Mouse (Mus musculus) kidney, adult 11 months (tissue): ENCODE measurements around the gene Bptf.
"Not testable (repeated sequence)": the region's sequence is repeated elsewhere in the genome, so short reads cannot be mapped to it uniquely, and the experiment has no call there.

ENCODE experiments used
- DNase-seq: peaks from one replicate; pipeline ENCODE4 v3.0.0; 2022

Bptf gene

DNA sequence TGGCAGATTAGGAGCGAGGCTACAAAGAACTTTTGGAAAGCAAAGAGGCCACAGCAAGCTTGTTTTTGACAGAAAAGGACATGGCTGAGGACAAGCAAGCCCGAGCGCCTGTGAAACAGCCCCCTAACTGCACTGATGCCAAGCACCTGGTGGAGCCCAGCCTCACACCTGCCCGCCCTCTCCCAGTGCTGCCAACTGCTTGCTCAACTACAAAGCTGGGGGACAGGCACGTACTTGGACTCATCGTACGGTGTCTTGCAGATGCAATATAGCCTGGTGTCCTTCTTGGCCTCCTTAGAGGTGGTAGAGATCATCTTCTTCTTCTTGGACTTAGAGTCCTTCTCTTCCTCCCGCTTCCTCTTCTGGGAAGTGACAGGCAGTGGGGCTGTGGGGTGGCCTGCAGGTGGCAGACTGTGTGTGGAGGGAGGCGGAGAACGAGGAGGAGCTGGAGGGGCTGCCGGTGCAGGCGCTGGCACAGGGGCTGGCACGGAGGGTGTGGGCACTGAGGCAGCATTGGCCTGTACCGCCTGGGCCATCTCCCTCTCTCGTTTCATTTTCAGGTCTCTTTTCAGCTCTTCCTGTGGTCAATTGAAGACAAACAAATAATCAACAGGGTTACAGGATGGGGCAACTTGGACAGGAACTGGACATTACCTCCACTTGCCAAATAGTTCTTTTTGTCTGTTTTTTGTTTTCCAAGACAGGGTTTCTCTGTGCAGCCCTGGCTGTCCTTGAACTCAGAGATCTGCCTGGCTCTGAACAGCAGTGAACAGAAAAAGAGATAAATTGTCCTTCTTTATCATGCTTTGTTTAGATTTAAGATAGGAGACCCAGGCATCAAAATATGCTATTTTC lies 84.9 kb downstream of the Bptf start:
- DNase-seq: no peak

DNA sequence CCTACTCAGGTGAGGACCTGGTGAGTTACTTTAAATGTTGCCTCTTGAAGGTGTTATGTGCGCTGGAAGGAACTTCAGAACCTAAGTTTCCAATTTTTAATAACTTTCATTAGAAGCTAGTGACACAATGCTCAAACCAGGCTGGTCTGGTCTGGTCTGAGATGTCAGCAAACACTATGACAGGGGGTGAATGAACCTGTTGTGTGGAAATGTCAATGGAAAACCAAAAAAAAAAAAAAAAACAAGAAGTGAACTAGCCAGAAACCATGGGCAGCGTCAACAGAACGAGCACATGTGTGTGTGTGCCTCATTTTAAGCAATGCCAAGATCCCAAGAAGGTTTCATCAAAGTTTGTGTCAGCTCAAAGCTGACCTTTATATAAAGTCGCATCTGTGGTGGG lies 86.4 kb downstream of the Bptf start:
- no peak for DNase-seq

DNA sequence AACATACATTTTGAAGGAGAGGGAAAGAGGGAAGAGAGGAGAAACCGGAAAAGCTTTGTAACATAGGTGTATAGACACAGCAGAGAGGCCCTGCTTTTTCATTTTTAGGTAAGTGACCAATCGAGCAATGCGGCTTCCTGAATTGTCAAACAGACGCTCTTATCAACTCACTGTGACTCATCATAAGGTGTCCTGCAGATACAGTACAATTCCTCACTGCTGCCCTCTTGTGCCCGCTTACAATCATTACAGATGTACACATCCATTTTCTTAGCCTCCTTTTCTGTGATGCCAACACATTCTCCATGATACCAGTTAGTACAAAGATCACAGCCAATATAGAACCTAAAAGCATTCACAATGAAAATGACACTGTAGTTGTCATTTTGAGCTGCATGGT lies 87.6 kb downstream of the Bptf start:
- DNase-seq: no peak

DNA sequence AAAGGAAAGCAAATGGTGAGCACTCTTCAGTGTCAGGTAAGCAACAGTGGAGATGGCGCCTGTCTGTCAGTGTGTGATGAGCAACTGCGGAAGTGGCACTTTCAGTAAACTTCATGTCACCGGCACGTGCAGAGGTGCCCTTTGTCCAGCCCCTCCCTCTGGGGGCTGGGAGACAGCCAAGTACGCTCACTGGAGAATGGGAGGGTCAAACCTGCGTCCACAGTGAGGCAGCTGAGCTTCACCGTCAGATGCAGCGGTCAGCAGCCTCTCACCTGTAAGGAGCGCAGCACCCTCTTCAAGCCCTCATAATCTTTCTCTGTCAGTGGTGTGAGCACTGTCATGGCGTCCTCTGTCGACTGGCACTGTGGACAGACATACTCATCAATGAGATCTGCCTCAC lies 88.6 kb downstream of the Bptf start:
- peak; percentile 47 for DNase-seq

DNA sequence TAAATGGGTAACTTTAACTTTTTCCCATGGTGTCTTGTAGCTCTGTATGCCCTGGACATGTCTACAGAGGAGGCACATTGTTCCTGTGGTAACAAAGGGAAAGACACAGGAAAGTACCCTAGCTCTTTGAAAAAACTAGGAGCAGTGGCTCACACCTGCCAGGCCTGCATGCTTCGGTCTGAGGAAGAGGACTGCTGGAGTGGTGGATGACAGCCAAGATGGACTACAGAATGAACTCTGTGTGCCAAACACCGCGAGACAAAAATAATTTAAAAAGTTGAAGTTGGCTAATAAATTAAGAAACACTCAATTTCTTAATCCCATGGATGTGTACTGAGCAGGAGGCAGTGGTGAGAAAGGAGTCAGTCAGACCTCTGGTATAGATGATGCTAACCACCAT lies 90.5 kb downstream of the Bptf start:
- no peak for DNase-seq

DNA sequence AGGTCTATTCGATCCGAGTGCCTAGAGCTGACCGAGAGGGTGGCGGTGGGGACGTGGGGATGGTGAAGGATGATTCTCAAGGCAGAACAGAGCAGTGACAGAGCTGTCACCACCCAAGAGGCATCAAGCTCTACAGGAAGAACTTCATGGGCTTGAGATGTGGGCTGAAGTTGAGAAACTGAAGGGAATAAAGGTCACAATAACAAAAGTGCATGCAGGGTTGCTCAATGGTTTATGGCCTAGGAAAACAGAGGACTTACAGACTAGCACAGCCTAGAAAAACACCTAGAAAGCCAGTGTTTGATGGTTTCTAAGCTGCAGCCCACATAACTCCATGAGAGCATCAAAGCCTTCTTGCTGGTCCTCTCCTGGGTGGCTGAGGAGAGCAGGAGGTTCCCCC lies 92.5 kb downstream of the Bptf start:
- DNase-seq: no peak

DNA sequence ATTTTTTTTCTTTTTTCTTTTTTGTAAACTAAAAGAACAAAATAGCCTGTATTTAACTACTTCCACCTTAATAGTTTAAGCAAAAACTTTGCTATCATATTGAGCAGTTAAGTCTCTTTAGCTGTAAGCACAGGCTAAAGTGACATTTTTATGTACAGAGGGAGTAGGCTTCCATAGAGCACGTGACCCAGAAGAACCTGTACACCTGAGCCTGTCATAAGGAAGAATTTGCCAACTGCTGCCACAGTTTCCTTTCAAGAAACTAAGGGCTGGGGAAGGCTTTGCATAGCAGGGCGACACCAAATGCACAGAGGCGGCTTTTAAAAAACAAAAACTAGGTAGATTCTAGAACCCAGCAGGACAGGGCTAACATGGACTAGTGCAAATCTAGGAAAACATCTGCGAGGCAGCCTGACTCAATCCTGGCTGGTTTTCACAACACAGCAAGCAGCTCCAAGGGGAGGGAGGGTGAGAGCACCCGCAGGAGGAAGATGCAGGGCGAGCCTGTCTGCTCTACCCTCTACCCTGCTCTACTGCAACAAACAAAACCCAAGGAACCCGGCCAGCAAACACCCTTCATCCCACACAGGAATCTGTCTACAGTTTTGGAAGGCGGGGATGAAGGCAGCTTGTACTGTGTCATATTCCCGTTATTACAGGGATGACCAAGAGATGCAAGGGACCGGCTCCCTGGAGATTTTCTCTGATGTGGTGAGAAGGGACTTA lies 97.7 kb downstream of the Bptf start:
- no peak for DNase-seq

DNA sequence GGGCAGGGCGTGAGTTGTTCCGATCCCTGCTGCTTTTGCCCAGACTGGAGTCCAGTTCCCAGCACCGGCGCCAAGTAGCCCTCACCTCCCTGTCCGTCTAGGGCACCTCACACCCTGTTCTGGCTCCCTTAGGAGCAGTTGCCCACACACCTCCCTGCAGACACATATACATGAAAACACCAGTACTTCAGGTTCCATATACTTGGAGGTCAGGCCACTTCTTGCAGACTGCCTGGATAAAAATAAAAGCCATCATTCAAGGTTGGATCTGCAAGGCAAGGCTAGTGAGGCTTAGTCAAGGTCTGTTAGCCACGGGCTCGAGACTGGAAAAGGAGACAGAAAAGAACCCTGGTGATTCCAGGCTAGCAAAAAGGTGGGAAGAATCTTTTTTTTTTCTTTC lies 100.3 kb downstream of the Bptf start:
- DNase-seq: no peak

DNA sequence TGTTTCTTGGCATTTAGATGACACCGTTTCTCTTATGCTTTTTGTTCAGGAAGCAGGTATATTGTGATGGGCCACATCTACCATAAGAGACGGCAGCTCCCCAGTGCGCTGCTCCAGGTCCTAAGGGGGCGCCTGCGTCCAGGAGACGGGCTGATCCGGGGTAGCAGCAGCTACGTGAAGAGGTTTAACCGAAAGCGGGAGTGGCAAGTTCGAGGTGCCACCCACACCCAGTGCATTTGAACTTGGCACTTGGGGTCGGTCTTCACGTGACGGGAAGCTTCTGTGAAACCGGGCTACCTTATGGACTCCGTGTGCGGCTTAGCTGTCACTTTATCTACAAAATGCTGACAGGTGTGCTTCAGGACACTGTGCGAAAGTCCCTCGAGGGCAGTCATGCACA lies 102.4 kb downstream of the Bptf start:
- DNase-seq: no peak

DNA sequence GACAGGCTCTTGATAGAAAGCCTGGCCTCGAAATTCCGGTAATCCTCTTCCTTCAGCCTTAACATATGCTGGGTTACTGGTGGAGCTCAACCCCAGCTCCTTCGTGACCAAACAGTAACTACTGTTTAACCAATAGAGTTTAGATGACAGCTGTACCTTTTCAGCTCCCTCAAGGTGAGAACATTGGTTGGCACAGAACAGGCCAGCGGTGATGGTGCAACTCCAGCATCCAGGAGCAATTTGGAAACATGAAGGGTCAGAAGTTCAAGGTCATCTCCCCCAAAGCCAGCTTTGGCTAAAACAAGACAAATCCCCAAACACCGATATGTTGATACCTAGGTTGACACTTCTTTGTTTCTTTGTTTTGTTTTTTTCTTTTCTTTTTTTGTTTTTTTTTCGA lies 103.2 kb downstream of the Bptf start:
- no peak for DNase-seq

DNA sequence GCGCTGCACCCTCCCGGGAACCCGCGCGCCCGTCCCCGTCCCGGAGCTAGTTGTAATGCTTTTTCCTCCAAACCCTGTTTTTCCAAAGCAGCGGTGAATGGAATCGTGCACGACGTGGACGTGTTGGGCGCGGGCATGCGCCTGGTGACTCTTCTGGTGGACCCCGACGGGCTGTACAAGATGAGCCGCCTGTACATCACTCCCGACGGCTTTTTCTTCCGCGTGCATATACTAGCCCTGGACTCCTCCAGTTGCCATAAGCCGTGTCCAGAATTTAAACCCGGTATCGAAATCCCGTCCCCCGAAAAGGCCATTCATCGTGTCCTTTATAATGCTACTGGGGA lies 103.7 kb downstream of the Bptf start:
- DNase-seq: no peak

DNA sequence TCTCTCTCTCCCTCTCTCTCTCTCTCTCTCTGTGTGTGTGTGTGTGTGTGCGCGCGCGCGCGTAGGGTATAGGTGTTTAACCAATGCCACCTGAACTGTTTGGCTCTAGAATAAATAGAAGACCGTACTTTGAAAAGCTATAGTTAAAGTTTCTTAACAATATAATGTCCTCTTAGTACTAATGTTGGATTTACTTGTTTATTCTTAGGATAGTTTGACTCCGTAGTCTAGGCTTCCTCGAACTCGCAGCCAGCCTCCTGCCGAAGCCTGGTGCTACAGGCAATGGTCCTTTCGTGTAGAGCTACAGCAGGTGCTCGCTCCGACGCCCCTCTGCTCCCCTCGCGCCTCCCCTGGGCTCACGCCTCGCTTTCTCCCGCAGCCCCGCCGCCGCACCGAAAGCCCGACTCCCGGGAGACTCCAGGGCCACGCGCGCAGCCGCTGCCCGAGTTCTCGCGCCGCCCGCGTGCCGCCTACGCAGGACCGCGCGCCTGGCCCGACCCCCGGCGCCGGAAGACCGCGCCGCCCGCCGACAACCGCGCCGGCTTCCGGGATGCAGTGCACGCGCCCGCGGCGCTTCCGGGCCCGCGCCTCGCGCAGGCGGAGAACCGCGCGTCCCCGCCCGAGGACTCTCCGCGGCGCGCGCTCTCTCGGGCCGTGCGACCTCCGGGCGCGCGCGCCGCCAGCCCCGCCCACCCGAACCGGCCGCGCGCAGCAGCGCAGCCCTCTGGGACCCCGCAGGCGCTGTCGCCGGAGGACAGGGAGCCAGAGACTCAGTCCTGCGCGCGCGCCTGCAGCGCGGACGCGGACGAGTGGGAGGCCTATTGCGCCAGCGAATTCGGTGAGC lies 104.3 kb downstream of the Bptf start:
- peak; percentile 86 for DNase-seq

DNA sequence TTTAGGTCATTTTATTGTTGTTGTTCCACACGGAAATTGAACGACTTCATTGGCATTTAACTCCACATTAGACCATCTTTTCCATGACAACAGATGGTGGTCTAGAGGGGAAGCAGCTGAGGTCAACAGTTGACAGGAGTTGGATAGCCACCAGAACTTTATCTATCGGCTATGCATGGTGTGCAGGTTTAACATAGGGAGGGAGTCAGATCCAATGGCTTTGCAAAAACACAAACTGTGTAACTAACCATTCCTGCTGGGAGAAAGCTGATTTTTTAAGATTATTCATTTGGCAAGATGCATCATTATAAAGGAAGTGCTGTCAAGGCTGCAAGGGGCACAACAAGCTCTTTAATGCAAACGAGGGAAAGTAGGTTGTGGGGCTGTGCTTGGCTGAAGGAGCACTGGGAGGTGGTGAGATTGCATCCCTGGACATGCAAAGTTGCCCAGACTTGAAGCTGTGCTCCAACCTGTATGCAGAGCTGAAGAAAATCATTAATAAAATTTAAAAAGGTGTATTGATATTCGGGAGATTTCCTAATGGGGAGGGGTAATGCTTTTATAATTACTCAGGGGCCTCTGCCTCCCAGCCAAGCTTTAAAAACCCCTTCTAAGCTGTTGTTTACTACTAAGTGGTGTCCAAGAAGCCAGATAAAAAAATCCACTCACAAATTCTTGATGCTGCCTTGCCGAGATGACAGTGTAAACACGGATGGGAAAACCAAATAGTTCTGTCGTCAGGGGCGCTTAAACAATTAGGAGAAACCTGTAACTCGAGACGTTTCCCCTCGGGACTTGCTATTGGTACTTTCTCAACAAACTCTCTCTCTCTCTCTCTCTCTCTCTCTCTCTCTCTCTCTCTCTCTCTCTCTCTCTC lies 105.1 kb downstream of the Bptf start:
- no peak for DNase-seq

DNA sequence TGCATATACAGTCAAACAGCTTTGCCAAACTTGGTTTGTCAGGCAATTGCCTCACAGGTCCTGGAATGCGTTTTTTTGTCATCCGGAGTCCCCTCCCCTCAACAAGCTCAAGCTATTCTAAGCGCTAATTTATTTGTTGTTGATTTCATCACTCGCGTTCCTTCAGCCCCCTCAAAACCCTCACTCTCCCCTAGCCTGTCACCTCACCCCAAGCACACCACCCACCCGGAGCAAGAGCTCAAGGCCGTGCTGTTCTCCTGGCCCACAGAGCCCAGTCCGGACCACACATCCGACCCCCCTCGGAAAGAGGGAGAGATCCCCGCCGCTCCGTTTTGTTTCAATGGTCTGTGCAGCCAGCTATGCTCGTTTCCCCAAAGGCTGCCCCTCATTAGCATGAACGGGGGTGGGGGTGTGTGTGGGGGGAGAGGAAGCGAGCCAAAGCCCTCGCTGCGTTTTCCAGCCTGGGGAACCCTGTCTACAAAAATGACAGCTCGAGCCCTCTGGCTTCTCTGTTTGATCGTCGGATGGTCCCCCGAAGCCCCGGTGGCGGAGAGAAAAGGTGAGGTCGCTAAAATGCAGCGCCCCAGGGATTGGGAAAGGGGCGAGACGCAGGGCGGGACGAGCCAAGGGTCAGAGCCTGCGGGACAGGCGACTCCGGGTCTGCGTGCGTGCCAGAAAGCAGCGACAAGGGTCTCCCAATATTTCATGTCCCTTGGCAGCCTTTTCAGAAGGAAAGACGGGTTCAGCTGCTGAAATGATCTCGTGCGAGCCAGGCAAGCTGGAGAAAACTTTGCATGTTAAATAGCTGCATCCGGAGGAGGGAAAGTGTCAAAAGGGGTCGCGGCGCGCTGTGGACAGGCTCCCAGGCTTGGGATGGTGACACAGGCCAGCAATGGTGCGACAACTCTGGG lies 106.3 kb downstream of the Bptf start, which contains the start of gene 1810010H24Rik:
1810010H24Rik (plus strand) TSS at position 271 of the 911 bp plus-strand sequence.
- DNase-seq: no peak

DNA sequence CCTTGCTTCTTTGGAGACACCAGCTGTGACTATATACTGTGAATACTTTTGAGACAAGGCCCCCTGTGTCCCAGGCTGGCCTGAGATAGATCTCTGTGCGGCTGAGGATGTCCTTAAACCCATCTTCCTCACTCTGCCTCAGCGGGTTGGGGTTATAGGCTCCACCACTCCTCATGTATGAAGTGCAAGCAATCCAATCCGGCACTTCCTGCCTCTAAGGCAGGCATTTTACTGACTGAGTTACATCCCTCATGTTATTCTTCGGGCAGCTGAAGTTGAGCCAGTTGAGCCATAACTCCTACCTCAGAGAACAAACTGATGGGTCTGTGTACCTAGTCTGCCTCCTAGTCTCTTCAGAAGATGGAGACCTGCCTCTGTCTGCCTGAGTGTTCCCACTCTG lies 107.5 kb downstream of the Bptf start:
- no peak for DNase-seq

DNA sequence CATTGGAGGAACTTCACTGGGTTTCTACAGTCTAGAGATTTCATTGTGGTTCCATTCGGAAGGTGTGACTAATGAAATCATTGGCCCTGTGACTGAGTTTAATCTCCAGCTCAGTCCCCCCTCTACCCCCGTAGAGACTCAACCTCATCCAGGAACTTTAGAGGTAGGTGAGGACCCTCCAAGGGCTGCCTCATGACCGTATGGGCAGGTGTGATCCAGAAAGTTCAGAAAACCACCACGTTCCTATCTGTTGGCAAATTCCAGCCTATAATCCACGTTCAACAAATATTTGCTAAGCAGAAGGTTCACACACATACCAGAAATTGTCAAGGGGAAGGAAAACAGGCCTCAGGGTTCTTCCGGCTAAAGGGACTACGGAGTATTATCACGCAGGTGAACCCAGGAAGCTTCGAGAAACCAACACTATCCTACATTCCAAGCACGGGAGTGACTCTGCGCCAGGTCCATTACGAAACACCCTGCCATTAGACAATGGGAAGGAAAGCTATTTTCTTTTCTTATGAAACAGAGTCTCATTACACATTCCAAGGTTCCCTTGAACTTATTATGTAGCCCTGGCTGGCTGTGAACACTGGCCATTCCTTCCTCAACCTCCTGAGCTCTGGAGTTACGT lies 109.8 kb downstream of the Bptf start:
- DNase-seq: no peak

DNA sequence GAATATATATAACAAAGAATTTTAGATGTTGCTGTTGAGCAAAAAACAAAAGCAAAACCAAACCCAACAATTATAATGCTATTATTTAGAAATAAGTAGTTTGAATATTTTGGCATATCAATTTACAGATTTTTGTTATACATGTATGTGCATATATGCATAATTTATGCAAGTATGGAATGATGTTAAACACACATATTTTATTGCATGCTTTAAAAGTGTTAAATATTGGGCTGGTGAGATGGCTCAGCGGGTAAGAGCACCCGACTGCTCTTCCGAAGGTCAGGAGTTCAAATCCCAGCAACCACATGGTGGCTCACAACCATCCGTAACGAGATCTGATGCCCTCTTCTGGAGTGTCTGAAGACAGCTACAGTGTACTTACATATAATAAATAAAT lies 112.2 kb downstream of the Bptf start:
- DNase-seq: not testable (repeated sequence)

DNA sequence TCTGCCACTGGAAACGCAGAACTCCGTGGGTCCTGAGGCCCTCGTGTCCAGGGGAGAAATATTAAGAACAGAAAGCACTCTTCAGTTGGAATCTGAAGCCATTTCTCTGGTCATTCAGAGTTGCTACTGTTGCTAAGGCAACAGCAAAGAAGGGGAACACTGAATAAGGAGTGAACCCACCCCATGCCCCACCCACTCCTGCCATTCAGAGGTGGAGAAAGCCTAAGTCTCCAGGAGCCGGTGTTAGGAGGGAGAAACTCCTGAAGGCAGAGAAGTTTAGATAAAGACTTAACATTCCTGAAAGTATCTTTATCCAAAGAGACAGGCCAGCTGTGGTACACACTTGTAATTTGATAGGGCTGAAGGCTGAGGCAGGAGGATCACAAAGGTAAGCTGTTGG lies 112.6 kb downstream of the Bptf start:
- no peak for DNase-seq

DNA sequence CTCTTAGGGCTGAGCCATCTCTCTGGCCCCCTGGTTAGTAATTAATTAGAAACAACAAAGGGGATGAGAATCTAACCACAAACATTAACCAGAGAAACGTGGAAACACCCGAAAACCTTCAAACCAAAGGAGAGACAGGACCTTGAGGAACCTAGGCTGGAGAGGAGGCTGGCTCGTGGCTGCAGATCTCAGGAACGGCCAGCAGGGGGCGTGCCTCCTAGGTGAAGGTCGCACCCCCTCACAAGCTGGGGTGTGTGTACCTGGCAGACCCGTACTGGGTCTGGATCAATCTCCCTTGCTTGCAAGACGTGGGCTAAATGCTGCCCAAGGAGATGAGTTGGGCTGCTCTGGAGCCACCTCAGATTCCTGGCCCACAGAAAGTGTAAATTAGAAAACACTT lies 113.3 kb downstream of the Bptf start:
- no peak for DNase-seq

DNA sequence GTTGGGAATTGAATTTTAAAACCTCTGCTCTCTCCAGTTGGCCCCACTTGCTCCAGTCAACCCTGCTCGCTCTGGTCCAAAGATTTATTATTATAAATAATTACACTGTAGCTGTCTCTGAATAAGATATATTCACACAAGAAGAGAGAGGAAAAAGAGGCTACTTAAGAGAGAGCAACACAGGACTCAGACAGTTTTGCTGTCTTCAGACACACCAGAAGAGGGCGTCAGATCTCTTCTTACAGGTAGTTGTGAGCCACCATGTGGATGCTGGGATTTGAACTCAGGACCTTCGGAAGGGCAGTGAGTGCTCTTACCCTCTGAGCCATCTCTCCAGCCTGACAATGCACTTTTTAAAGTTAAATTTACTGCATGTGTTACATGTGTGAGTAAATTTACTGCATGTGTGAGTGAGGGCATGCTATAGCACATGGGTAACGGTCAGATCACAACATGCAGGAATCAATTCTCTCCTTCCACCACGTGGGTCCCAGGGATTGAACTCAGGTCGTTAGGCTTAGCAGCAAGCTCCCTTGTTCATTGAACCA lies 114.5 kb downstream of the Bptf start:
- no peak for DNase-seq

DNA sequence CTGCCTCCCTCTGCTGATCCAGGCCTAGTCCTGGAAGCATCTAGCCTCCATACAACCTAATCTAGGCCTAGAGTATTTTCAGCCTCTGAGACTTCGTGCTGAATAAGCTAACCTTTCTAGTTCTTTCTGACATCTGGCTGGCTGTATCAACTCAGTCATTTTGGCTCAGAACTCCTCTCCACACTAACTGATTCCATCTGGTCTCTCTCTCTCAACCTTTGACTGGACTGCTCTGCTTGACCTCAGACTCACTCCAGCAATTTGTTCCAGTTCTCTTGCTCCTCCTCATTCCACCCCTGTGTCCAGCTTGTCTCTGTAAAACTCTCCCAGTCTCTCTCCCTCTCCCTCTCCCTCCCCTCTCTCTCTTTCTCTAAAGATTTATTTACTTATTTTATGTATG lies 115.0 kb downstream of the Bptf start:
- peak; percentile 65 for DNase-seq
